Mouse (Mus musculus): Measurements from ENCODE around the gene Pak7. TPM values are rescaled to one million over a fixed set of nuclear protein-coding genes. Genes with fewer than 3 reads are reported as not detected.

The Pak7 gene
- total and polyA plus RNA-seq, 3 experiments: 0.08 to 0.14 (median 0.14) TPM

DNA sequence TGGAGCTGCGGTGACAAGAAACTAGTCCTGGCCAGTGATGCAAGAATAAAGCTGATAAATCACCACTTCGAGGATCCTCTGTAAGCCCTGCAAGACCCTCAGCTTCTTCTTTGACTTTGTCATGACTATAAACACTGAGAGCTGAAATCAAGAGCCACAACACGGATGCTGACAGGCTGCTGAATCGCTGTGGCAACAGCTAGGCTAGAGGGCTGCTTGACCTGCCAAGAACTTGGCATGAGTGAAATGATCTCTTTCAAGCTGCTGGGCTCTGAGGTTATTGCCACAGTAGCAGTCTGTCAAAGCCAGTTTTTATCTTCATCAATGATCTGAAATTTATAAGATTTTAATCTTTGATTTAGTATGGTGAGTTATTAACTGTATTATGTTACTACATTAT lies 62.1 kb downstream of the Pak7 start:
- Histone ChIP-seq H3K27ac (no peak overlapping the region), H3K4me3 (no peak overlapping the region), H3K79me2 (replicated peaks; ENCODE audit: control insufficient read depth, insufficient read depth, low read length) (no peaks in the 10 kb centered on the region), H3K27me3 (ENCODE audit: control insufficient read depth, insufficient read depth, low read length) (no peaks in the 10 kb centered on the region), H3K4me1 (ENCODE audit: control insufficient read depth, insufficient read depth, low read length) (no peaks in the 10 kb centered on the region), H3K9ac (ENCODE audit: low read depth, low read length) (no peak overlapping the region), H3K36me3 (ENCODE audit: control insufficient read depth, insufficient read depth, low read length) (no peaks in the 10 kb centered on the region)
- intact Hi-C loops (cut with DNase I): no loop called here
- no peak for DNase-seq
- TF ChIP-seq EP300 (IDR thresholded peaks at IDR 0.05; ENCODE audit: insufficient read depth, low read depth, low read length) (no peak), CTCF (IDR thresholded peaks at IDR 0.05) (no peak), POLR2A (IDR thresholded peaks at IDR 0.05; ENCODE audit: insufficient read depth, low read depth, low read length) (no peak)
- 73% methylated on average over 4 of the region's 4 CpGs for WGBS

DNA sequence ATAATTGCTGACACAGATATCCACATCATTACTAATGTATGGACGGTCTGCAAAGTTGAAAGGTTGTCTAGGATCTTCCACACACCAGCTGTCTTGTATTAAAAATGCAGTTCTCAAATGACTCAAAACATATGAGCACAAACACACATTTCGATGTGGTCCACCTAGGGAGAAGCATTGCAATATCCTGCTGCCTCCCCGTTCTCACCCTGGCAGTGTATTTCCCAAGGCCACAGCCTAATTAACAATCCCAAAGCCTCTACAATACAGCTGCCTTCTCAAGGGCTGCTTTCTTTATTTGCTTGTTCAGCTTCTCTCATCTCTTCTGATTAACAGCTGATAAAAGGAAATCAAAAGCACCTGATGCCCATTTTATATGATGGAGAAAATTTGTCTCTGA lies 78.5 kb downstream of the Pak7 start:
- intact Hi-C loops (cut with DNase I): no loop called here
- Histone ChIP-seq H3K27me3 (ENCODE audit: control insufficient read depth, insufficient read depth, low read length) (no peaks in the 10 kb centered on the region), H3K4me3 (no peak overlapping the region), H3K27ac (no peak overlapping the region), H3K36me3 (ENCODE audit: control insufficient read depth, insufficient read depth, low read length) (no peaks in the 10 kb centered on the region), H3K79me2 (replicated peaks; ENCODE audit: control insufficient read depth, insufficient read depth, low read length) (no peaks in the 10 kb centered on the region), H3K9ac (ENCODE audit: low read depth, low read length) (no peak overlapping the region), H3K4me1 (ENCODE audit: control insufficient read depth, insufficient read depth, low read length) (no peaks in the 10 kb centered on the region)
- TF ChIP-seq EP300 (IDR thresholded peaks at IDR 0.05; ENCODE audit: insufficient read depth, low read depth, low read length): no peak
- no peak for TF ChIP-seq CTCF (IDR thresholded peaks at IDR 0.05)
- no peak for TF ChIP-seq POLR2A (IDR thresholded peaks at IDR 0.05; ENCODE audit: insufficient read depth, low read depth, low read length)
- DNase-seq: no peak
- 76% methylated on average over 3 of the region's 3 CpGs for WGBS

DNA sequence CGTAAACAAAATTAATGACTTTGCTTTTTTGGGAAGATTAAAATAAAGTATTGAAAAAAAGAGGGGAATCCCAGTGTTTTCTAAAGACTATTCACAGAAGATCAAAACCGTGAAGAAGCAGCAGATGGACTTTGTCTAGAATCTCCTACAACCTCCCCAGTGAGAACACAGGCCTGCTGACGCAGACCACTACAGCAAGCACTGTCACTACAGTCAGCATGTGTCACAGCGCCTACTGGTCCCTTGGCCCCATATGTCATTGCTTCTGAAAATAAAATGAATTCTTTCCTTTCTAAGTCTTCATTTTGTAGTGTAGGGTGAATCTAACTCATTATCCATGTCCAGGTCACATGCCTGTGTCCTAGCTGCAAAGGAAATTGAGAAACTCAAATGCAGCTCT lies 79.0 kb downstream of the Pak7 start:
- intact Hi-C loops (cut with DNase I): no loop called here
- H3K4me3 ChIP-seq: no peak overlapping the region
- WGBS: 76% methylated on average over 4 of the region's 4 CpGs
- no peaks in the 10 kb centered on the region for H3K79me2 ChIP-seq (replicated peaks; ENCODE audit: control insufficient read depth, insufficient read depth, low read length)
- no peaks in the 10 kb centered on the region for H3K4me1 ChIP-seq (ENCODE audit: control insufficient read depth, insufficient read depth, low read length)
- TF ChIP-seq CTCF (IDR thresholded peaks at IDR 0.05) (no peak), POLR2A (IDR thresholded peaks at IDR 0.05; ENCODE audit: insufficient read depth, low read depth, low read length) (no peak), EP300 (IDR thresholded peaks at IDR 0.05; ENCODE audit: insufficient read depth, low read depth, low read length) (no peak)
- no peaks in the 10 kb centered on the region for H3K27me3 ChIP-seq (ENCODE audit: control insufficient read depth, insufficient read depth, low read length)
- H3K9ac ChIP-seq (ENCODE audit: low read depth, low read length): no peak overlapping the region
- H3K36me3 ChIP-seq (ENCODE audit: control insufficient read depth, insufficient read depth, low read length): no peaks in the 10 kb centered on the region
- no peak overlapping the region for H3K27ac ChIP-seq
- DNase-seq: no peak

DNA sequence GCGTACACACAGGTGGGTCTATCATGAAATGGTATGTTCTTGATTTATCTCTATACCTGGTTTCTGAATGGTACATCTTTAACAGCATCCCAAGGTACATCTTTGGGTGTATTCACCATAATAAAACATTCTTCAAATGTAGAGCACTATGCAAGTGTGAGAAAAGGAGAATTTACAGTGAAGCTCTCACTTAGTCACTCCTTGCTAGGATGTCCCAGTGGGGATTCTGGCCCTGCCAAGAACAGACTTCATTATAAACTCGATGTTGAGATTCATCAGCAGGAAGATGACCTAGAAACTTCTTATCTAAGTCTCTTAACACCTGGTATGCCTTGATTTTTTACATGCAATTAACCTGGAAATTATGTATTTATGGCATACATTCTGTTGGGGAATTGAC lies 85.6 kb downstream of the Pak7 start:
- Histone ChIP-seq H3K9ac (ENCODE audit: low read depth, low read length) (no peak overlapping the region), H3K36me3 (ENCODE audit: control insufficient read depth, insufficient read depth, low read length) (no peaks in the 10 kb centered on the region)

DNA sequence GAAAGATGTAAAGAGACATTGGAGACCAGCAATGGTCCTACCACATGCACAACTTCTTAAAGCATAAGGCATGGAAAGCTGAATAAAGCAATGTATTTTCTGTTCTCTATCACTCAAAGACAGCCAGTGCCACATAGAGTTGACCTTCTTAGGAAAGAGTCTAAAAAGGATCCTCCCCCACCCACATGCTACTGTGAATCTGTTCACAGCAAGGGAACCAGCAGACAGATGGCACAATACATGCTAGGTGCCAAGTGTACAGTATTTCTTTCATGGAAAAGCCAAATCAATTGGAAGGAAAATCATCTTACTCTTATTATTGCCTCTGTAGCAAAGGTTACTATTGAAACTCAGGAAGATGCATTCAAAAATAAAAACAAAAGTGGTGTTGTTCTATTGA lies 86.4 kb downstream of the Pak7 start:
- no peak overlapping the region for H3K27ac ChIP-seq
- H3K4me3 ChIP-seq: no peak overlapping the region

More for the DNA sequence above, 85.6 kb downstream of the Pak7 start:
- intact Hi-C loops (cut with DNase I): no loop called here
- WGBS: 48% methylated on average over 2 of the region's 2 CpGs
- H3K4me1 ChIP-seq (ENCODE audit: control insufficient read depth, insufficient read depth, low read length): no peaks in the 10 kb centered on the region
- TF ChIP-seq CTCF (IDR thresholded peaks at IDR 0.05): no peak
- no peak for TF ChIP-seq EP300 (IDR thresholded peaks at IDR 0.05; ENCODE audit: insufficient read depth, low read depth, low read length)
- TF ChIP-seq POLR2A (IDR thresholded peaks at IDR 0.05; ENCODE audit: insufficient read depth, low read depth, low read length): no peak
- DNase-seq: no peak
- H3K4me3 ChIP-seq: no peak overlapping the region
- no peaks in the 10 kb centered on the region for H3K79me2 ChIP-seq (replicated peaks; ENCODE audit: control insufficient read depth, insufficient read depth, low read length)
- no peak overlapping the region for H3K27ac ChIP-seq
- no peaks in the 10 kb centered on the region for H3K27me3 ChIP-seq (ENCODE audit: control insufficient read depth, insufficient read depth, low read length)

DNA sequence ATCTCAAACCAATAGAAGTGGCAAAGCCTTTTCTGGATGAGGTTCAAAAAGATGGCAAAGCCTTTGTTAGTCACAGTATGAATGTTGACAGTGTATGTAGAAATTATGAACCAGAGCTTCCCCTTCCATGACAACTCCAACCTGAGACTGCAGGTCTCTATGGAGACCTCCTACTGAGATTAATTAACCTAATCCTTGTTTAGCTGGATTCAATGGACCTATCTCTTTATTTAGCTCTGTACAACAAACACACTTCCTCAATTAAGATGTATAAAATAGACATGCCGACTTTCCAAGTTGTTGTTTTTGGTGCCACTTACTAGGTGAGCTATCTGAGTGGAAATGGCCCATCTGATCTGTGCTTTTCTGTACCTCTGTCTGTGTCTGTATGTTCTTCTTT lies 90.4 kb downstream of the Pak7 start:
- TF ChIP-seq POLR2A (IDR thresholded peaks at IDR 0.05; ENCODE audit: insufficient read depth, low read depth, low read length): no peak
- TF ChIP-seq CTCF (IDR thresholded peaks at IDR 0.05): no peak
- TF ChIP-seq EP300 (IDR thresholded peaks at IDR 0.05; ENCODE audit: insufficient read depth, low read depth, low read length): no peak
- intact Hi-C loops (cut with DNase I): no loop called here
- Histone ChIP-seq H3K9ac (ENCODE audit: low read depth, low read length) (no peak overlapping the region), H3K79me2 (replicated peaks; ENCODE audit: control insufficient read depth, insufficient read depth, low read length) (no peaks in the 10 kb centered on the region), H3K27ac (no peak overlapping the region), H3K4me1 (ENCODE audit: control insufficient read depth, insufficient read depth, low read length) (no peaks in the 10 kb centered on the region), H3K4me3 (no peak overlapping the region), H3K27me3 (ENCODE audit: control insufficient read depth, insufficient read depth, low read length) (no peaks in the 10 kb centered on the region), H3K36me3 (ENCODE audit: control insufficient read depth, insufficient read depth, low read length) (no peaks in the 10 kb centered on the region)
- 66% methylated on average over 1 of the region's 1 CpGs for WGBS
- DNase-seq: no peak

More for the DNA sequence above, 86.4 kb downstream of the Pak7 start:
- intact Hi-C loops (cut with DNase I): no loop called here
- Histone ChIP-seq H3K36me3 (ENCODE audit: control insufficient read depth, insufficient read depth, low read length) (no peaks in the 10 kb centered on the region), H3K27me3 (ENCODE audit: control insufficient read depth, insufficient read depth, low read length) (no peaks in the 10 kb centered on the region), H3K9ac (ENCODE audit: low read depth, low read length) (no peak overlapping the region), H3K4me1 (ENCODE audit: control insufficient read depth, insufficient read depth, low read length) (no peaks in the 10 kb centered on the region), H3K79me2 (replicated peaks; ENCODE audit: control insufficient read depth, insufficient read depth, low read length) (no peaks in the 10 kb centered on the region)
- TF ChIP-seq EP300 (IDR thresholded peaks at IDR 0.05; ENCODE audit: insufficient read depth, low read depth, low read length): no peak
- no peak for TF ChIP-seq CTCF (IDR thresholded peaks at IDR 0.05)
- no peak for TF ChIP-seq POLR2A (IDR thresholded peaks at IDR 0.05; ENCODE audit: insufficient read depth, low read depth, low read length)
- no peak for DNase-seq
